ENCODE assay signal across 1 mouse cellular context in the genomic region with DNA sequence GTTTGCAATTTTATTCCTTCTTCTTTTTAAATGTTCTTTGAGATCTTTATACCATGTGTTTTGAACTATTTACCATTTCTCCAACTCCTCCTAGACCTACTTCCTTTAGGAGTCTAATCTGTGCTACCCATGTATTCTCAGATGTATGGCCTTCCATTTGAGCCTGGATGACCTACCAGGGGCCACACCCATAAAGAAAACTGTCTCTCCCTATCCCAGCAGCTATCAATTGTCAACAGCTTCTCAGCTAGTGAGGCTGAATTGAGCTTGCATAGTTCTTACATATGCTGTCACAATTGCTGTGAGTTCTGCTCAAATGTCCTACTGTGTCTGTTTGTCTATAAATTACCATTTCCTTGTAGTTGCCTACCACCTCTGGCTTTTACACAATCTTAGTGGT.
A peak's percentile ranks its signal among the peaks of the same experiment; 100 is the strongest.
TF ChIP-seq lines count a peak whose summit lies in the region.

No protein-coding gene starts in this region.

TF ChIP-seq in MEL, 35 proteins besides CTCF, POLR2A, EP300 and RAD21:
- no peak for TF ChIP-seq MAFK (IDR thresholded peaks at IDR 0.05; ENCODE audit: borderline replicate concordance, low read depth, low read length)
- peak; percentile 55 for TF ChIP-seq TAL1 (IDR thresholded peaks at IDR 0.05; ENCODE audit: low read length)
